Mouse (Mus musculus): Measurements from ENCODE around the gene Btrc. TPM values are rescaled to one million over a fixed set of nuclear protein-coding genes. Genes with fewer than 3 reads are reported as not detected.
"Not testable (repeated sequence)": the region's sequence is repeated elsewhere in the genome, so short reads cannot be mapped to it uniquely, and the experiment has no call there.

Gene Btrc
- polyA plus RNA-seq, 1 experiment: 55.6 TPM

DNA sequence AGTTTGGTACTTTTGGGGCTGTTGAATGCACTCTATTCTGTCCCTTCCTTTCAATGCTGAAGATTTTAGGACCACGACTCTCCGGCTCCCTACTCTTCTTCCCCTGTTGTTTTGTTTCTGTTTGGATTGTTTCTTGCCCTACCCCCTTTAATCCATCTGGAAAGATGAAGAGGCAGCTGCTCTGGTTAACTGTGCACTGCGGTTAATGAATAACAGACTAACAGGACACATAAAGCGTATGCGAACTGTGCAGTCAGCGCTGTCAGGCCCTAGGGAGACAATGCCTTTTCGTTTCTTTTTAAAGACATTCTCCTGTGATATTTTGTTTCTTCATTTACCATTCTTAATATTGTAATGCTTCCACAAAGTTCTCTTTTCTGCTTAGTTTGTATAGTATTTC lies 58.7 kb downstream of the Btrc start:
- TF ChIP-seq CTCF (IDR thresholded peaks at IDR 0.05; ENCODE audit: control insufficient read depth, insufficient read depth, insufficient replicate concordance, low read depth, low read length) (no peak), POLR2A (IDR thresholded peaks at IDR 0.05; ENCODE audit: control insufficient read depth, low read depth, low read length) (no peak)
- no peak overlapping the region for H3K4me3 ChIP-seq (ENCODE audit: control insufficient read depth, low read depth, low read length)
- H3K4me1 ChIP-seq (ENCODE audit: control insufficient read depth, insufficient read depth, low read length): no peaks in the 10 kb centered on the region
- no peaks in the 10 kb centered on the region for H3K36me3 ChIP-seq (ENCODE audit: control insufficient read depth, insufficient read depth, low read length)
- no peak overlapping the region for H3K27ac ChIP-seq (ENCODE audit: control insufficient read depth, insufficient read depth, low read depth, low read length)
- no peaks in the 10 kb centered on the region for H3K27me3 ChIP-seq (ENCODE audit: control insufficient read depth, insufficient read depth, low read length)

DNA sequence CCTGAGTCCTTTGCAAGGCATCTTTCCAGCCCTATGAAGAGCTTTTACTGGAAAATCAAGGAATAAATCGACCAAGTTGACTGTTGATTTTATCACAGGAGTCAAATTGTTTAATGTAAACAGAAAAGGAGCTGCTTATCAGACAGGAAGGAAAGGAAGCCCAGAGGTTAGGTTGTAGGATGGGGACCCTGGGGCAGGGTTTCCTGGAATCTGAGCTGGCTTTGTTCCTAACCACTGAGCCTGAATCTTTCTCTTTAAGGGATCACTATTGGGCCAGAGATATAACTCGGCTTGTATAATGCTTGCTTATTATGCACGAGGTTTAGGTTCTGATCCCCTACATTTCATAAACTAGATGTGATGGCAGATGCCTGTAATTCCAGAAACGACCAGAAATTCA lies 64.6 kb downstream of the Btrc start:
- TF ChIP-seq CTCF (IDR thresholded peaks at IDR 0.05; ENCODE audit: control insufficient read depth, insufficient read depth, insufficient replicate concordance, low read depth, low read length) (no peak), POLR2A (IDR thresholded peaks at IDR 0.05; ENCODE audit: control insufficient read depth, low read depth, low read length) (no peak)
- no peak overlapping the region for H3K27ac ChIP-seq (ENCODE audit: control insufficient read depth, insufficient read depth, low read depth, low read length)
- no peaks in the 10 kb centered on the region for H3K4me1 ChIP-seq (ENCODE audit: control insufficient read depth, insufficient read depth, low read length)
- no peaks in the 10 kb centered on the region for H3K27me3 ChIP-seq (ENCODE audit: control insufficient read depth, insufficient read depth, low read length)
- H3K36me3 ChIP-seq (ENCODE audit: control insufficient read depth, insufficient read depth, low read length): no peaks in the 10 kb centered on the region
- H3K4me3 ChIP-seq (ENCODE audit: control insufficient read depth, low read depth, low read length): no peak overlapping the region

DNA sequence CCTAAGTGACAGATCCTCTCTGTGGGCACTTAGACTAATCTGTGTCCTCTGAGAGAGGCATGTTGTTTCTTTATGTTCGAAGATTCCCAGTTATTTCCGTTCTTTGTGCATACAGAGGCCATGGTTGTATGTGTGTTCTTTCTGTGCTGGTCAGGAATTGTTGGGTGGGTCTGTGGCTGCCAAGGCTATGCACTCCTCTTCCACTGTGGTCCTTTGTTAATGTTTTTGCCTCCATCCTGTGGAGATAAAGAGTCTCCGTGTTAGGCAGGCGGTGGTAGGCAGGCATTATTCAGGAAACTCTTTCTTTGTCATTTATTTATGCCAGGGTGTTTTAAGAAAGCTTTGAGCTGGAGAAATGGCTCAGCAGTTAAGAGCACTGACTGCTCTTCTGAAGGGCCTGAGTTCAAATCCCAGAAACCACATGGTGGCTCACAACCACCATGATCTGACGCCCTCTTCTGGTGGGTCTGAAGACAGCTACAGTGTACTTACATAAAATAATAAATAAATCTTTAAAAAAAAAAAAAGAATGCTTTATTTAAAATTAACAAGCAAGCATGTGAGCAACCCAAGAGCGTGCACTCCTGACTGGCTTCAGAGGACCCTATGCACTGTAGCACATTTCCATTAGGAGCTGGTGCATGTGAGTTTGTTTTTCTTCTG lies 67.6 kb downstream of the Btrc start:
- H3K4me1 ChIP-seq (ENCODE audit: control insufficient read depth, insufficient read depth, low read length): no peaks in the 10 kb centered on the region
- no peak overlapping the region for H3K27ac ChIP-seq (ENCODE audit: control insufficient read depth, insufficient read depth, low read depth, low read length)
- no peaks in the 10 kb centered on the region for H3K27me3 ChIP-seq (ENCODE audit: control insufficient read depth, insufficient read depth, low read length)
- H3K36me3 ChIP-seq (ENCODE audit: control insufficient read depth, insufficient read depth, low read length): no peaks in the 10 kb centered on the region
- H3K4me3 ChIP-seq (ENCODE audit: control insufficient read depth, low read depth, low read length): no peak overlapping the region
- TF ChIP-seq CTCF (IDR thresholded peaks at IDR 0.05; ENCODE audit: control insufficient read depth, insufficient read depth, insufficient replicate concordance, low read depth, low read length): no peak
- no peak for TF ChIP-seq POLR2A (IDR thresholded peaks at IDR 0.05; ENCODE audit: control insufficient read depth, low read depth, low read length)

DNA sequence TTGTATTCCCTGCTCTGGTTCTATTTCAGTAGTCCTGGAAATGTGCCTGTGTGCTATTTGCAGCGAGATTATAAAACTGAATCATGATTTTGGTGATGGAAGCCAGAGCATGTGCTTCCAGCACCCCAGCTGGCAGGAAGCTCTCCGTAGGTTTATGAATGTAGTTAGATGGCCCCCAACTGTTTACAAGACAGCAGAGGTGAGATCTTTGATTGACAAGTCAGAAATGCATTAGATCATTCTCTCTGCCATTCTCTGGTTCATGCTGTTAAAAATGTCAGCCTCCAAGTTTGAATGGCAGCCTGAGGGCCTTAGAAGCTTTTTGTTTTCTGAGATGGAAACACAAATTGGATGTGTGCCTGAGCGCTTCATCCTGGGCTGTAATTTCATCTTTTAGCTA lies 68.8 kb downstream of the Btrc start:
- H3K4me3 ChIP-seq (ENCODE audit: control insufficient read depth, low read depth, low read length): no peak overlapping the region
- H3K36me3 ChIP-seq (ENCODE audit: control insufficient read depth, insufficient read depth, low read length): no peaks in the 10 kb centered on the region
- H3K4me1 ChIP-seq (ENCODE audit: control insufficient read depth, insufficient read depth, low read length): no peaks in the 10 kb centered on the region
- H3K27ac ChIP-seq (ENCODE audit: control insufficient read depth, insufficient read depth, low read depth, low read length): no peak overlapping the region
- H3K27me3 ChIP-seq (ENCODE audit: control insufficient read depth, insufficient read depth, low read length): no peaks in the 10 kb centered on the region
- TF ChIP-seq CTCF (IDR thresholded peaks at IDR 0.05; ENCODE audit: control insufficient read depth, insufficient read depth, insufficient replicate concordance, low read depth, low read length): no peak
- no peak for TF ChIP-seq POLR2A (IDR thresholded peaks at IDR 0.05; ENCODE audit: control insufficient read depth, low read depth, low read length)

DNA sequence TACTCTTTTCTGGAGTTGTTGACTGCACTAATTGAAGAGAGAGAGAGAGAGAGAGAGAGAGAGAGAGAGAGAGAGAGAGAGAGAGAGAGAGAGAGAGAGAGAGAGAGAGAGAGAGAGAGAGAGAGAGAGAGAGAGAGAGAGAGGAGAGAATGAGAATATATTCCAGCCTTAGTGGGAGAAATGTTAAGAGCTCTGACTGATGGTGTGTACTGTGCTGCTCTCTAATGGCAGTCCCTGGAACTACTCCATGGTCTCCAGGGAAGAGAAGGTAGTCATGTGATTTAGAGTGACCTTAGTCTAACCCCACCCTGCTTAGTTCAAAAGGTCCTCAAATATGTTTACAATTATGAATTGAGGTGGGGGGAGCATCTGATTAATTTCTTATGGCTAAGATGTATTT lies 72.5 kb downstream of the Btrc start:
- H3K27ac ChIP-seq (ENCODE audit: control insufficient read depth, insufficient read depth, low read depth, low read length); H3K36me3 ChIP-seq (ENCODE audit: control insufficient read depth, insufficient read depth, low read length); H3K27me3 ChIP-seq (ENCODE audit: control insufficient read depth, insufficient read depth, low read length); H3K4me3 ChIP-seq (ENCODE audit: control insufficient read depth, low read depth, low read length); H3K4me1 ChIP-seq (ENCODE audit: control insufficient read depth, insufficient read depth, low read length): not testable (repeated sequence)

DNA sequence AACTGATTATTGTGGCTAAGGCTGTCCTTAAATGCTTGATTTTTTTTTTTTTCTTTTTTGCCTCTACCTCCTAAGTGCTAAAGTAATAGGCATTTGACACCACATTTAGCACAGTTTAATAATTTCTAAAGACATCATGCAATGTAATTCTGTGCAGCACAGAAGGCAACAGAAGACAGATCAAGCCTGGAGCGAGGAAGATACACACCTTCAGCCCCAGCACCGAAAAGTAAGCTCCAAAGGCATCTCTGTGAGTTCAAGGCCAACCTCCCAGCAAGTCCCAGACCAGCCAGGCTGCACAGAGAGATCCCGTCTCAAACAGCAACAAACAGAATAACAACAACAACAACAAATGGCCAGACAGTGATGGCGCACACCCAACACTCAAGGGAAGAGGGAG lies 73.6 kb downstream of the Btrc start:
- Histone ChIP-seq H3K27ac (ENCODE audit: control insufficient read depth, insufficient read depth, low read depth, low read length) (no peak overlapping the region), H3K36me3 (ENCODE audit: control insufficient read depth, insufficient read depth, low read length) (no peaks in the 10 kb centered on the region), H3K4me1 (ENCODE audit: control insufficient read depth, insufficient read depth, low read length) (no peaks in the 10 kb centered on the region), H3K27me3 (ENCODE audit: control insufficient read depth, insufficient read depth, low read length) (no peaks in the 10 kb centered on the region), H3K4me3 (ENCODE audit: control insufficient read depth, low read depth, low read length) (no peak overlapping the region)
- TF ChIP-seq POLR2A (IDR thresholded peaks at IDR 0.05; ENCODE audit: control insufficient read depth, low read depth, low read length): no peak
- TF ChIP-seq CTCF (IDR thresholded peaks at IDR 0.05; ENCODE audit: control insufficient read depth, insufficient read depth, insufficient replicate concordance, low read depth, low read length): no peak

DNA sequence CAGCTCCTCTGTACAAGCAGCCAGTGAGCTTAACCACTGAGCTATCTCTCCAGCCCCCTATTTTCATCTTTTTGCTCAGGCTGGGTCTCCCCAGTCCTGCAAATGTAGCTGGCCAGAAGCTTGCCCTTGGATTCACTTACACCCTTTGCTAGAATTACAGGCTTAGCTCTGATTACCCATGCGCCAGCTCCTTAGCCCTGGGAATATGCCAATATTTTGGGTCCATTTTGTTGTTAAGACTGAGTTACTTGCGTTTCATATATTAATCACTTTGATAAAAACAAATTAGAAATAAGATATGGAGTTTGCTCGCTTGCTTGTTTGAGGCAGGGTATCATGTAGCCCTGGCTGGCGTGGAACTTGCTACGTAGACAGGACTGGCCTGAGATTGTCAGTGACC lies 74.7 kb downstream of the Btrc start:
- TF ChIP-seq CTCF (IDR thresholded peaks at IDR 0.05; ENCODE audit: control insufficient read depth, insufficient read depth, insufficient replicate concordance, low read depth, low read length): no peak
- no peak for TF ChIP-seq POLR2A (IDR thresholded peaks at IDR 0.05; ENCODE audit: control insufficient read depth, low read depth, low read length)
- Histone ChIP-seq H3K27me3 (ENCODE audit: control insufficient read depth, insufficient read depth, low read length) (no peaks in the 10 kb centered on the region), H3K4me3 (ENCODE audit: control insufficient read depth, low read depth, low read length) (no peak overlapping the region), H3K36me3 (ENCODE audit: control insufficient read depth, insufficient read depth, low read length) (no peaks in the 10 kb centered on the region), H3K4me1 (ENCODE audit: control insufficient read depth, insufficient read depth, low read length) (no peaks in the 10 kb centered on the region), H3K27ac (ENCODE audit: control insufficient read depth, insufficient read depth, low read depth, low read length) (no peak overlapping the region)
